Mouse (Mus musculus) hindbrain, embryonic 12.5 days (tissue): Measurements from ENCODE around the gene Best2. TPM values are rescaled to one million over a fixed set of nuclear protein-coding genes. Genes with fewer than 3 reads are reported as not detected.

Experiments
- ATAC-seq: fragments of 200-750 bp; cut with Nextera tagmentation; 2 replicates; pipeline ENCODE4 v1.8.0; 2017; ENCODE audit warnings: moderate TSS enrichment; ENCODE audit not compliant: low FRiP score
- H3K27ac ChIP-seq: fragments of 300-500 bp; sonication (generic); 2 replicates; pipeline ENCODE4 v1.5.1; 2016; ENCODE audit warnings: mild to moderate bottlenecking
- H3K27me3 ChIP-seq: fragments of 300-500 bp; sonication (generic); 2 replicates; pipeline ENCODE4 v1.6.1; 2016; ENCODE audit warnings: mild to moderate bottlenecking
- H3K36me3 ChIP-seq: fragments of 300-500 bp; sonication (generic); 2 replicates; pipeline ENCODE4 v1.6.1; 2016; ENCODE audit warnings: mild to moderate bottlenecking
- H3K4me1 ChIP-seq: fragments of 300-500 bp; sonication (generic); 2 replicates; pipeline ENCODE4 v1.6.1; 2016
- H3K4me2 ChIP-seq: fragments of 300-500 bp; sonication (generic); replicated peaks from 2 replicates; pipeline ENCODE4 v1.6.1; 2016; ENCODE audit warnings: mild to moderate bottlenecking
- H3K4me3 ChIP-seq: fragments of 300-500 bp; sonication (generic); 2 replicates; pipeline ENCODE4 v1.5.1; 2016; ENCODE audit warnings: mild to moderate bottlenecking
- H3K9ac ChIP-seq: fragments of 300-500 bp; sonication (generic); 2 replicates; pipeline ENCODE4 v1.6.1; 2016; ENCODE audit warnings: mild to moderate bottlenecking, moderate library complexity
- H3K9me3 ChIP-seq: fragments of 300-500 bp; sonication (generic); replicated peaks from 2 replicates; pipeline ENCODE4 v1.6.1; 2016; ENCODE audit warnings: mild to moderate bottlenecking
- WGBS: fragments of 180-500 bp; shearing (Covaris S2); methylation state at CpG from one replicate; pipeline ENCODE4 v1.1.7; 2016; 5-methylcytosine and 5-hydroxymethylcytosine counted together
- polyA plus RNA-seq: library from polyadenylated mRNA; unstranded; fragments of >200 nt; fragmentation: Nextera tagmentation; extraction: Ambion mirVana; gene quantifications from 2 replicates; pipeline ENCODE4 v1.2.1, GENCODE M21; 2016

Best2 gene
- polyA plus RNA-seq, 1 experiment from 2014 or later, result not detected

DNA sequence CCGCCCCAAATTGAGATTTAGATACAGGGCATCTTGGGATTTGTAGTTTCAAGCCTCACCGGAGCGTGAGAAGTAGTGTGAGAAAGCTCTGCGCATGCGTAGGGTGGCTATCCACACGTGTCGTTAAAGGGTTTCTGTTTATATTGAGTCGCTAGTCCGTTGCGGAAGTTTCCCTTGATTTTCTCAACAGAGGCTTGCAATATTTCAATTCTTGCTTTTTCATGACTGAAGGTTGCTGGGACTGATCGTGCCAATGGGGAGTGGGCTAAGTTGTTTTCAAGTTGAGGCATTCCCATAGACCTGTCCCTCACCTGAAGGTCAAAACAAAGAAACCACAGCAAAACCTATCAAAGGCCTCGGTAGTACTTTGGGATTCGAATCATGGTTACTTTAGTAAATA lies 20.4 kb upstream of the Best2 start:
- Histone ChIP-seq H3K27ac (no peak overlapping the region), H3K9ac (no peak overlapping the region)
- WGBS, result 6% methylated on average over 13 of the region's 13 CpGs

DNA sequence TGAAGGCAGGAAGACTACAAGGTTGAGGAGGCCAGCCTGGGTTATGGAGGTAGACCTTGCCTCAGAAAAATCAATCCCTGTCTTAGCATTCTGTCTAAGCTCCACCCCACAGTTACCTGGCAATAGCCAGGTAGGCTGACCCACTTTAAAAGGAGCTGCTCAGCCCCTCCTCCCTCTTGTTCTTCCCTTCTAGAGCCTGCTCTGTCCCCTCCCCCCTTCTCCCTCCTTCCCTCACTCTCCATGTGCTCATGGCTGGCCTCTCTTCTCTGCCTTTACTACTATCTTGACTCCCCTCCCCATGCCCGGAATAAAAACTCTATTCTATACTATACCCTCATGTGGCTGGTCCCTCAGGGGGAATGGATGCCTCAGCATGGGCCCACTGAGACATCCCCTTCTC lies 19.5 kb upstream of the Best2 start:
- ATAC-seq, result no peak
- Histone ChIP-seq H3K36me3 (peaks cover 39% of the 10 kb centered on the region), H3K4me2 (no peak overlapping the region), H3K4me3 (no peak overlapping the region), H3K4me1 (peaks cover 29% of the 10 kb centered on the region), H3K27me3 (no peaks in the 10 kb centered on the region), H3K9ac (no peak overlapping the region), H3K27ac (no peak overlapping the region; the same call in 1 of the 2 replicates), H3K9me3 (no peaks in the 10 kb centered on the region)
- 58% methylated on average over 1 of the region's 1 CpGs for WGBS

More for the DNA sequence above, 20.4 kb upstream of the Best2 start:
- Histone ChIP-seq H3K4me2 (peak overlapping the region; percentile 80), H3K9me3 (no peaks in the 10 kb centered on the region), H3K36me3 (peaks cover 32% of the 10 kb centered on the region), H3K27me3 (no peaks in the 10 kb centered on the region), H3K4me1 (peaks cover 26% of the 10 kb centered on the region), H3K4me3 (peak overlapping the region; percentile 64)
- ATAC-seq, result no peak

DNA sequence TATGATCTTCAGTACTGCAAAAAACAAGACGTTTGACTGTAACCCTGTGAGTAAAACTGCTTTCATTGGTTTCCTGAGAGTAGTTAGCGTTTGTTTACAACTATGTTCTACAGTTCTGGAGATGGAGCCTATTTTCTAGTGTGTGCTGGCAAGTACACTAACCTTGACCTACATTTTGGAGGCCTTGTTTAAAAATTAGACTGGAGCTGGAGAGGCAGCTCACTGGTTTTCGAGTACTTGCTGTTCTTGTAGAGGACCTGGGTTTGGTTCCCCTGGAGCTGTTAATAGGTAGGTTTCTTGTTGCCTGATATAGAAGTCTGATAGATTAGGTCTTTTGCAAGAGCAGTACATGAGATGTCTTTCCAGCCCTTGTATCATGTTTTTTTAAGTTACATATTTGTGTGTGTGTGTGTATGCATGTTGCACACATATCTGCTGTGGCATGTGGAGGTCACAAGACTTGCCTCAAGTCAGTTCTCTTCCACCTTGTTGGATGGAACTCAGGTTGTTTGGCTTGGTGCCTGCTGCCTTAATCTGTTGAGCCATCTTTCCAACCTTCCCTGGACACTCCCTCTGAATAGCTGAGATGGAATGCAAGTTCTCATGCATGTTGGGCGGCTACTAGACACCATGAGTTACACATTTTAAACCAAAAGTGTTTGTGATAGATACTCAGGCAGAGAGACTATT lies 18.4 kb upstream of the Best2 start:
- H3K4me2 ChIP-seq, result no peak overlapping the region
- H3K9me3 ChIP-seq, result no peaks in the 10 kb centered on the region
- H3K36me3 ChIP-seq, result peaks cover 39% of the 10 kb centered on the region
- no peak for ATAC-seq
- H3K9ac ChIP-seq, result no peak overlapping the region
- H3K27me3 ChIP-seq, result no peaks in the 10 kb centered on the region
- H3K4me3 ChIP-seq, result no peak overlapping the region
- H3K4me1 ChIP-seq, result peaks cover 31% of the 10 kb centered on the region
- no peak overlapping the region for H3K27ac ChIP-seq
- 85% methylated on average over 4 of the region's 4 CpGs for WGBS

DNA sequence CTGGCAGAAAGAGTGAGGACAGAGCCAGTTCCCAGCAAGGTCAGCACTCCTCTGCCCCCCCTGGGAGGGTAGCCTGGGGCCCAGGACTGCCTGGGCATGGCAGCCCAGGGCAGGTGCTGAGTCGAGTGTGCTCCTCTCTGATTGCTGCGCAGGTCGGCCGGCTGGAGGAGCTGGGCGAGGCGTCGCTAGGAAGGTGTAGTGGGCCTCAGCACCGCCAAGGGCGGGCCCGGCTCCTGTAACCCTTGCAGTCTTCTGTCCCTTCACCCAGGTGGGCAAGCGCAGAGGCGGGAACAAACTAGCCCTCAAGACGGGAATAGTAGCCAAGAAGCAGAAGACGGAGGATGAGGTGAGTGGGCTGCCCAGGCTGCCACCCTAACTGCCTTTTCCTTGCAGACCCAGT lies 14.9 kb upstream of the Best2 start:
- 95% methylated on average over 14 of the region's 14 CpGs for WGBS
- H3K4me2 ChIP-seq, result peak overlapping the region; percentile 78
- no peak overlapping the region for H3K27ac ChIP-seq
- H3K9me3 ChIP-seq, result no peaks in the 10 kb centered on the region
- no peaks in the 10 kb centered on the region for H3K27me3 ChIP-seq
- H3K4me1 ChIP-seq, result peaks cover 32% of the 10 kb centered on the region
- H3K4me3 ChIP-seq, result no peak overlapping the region
- no peak for ATAC-seq
- 0 out of 2 replicates have a peak overlapping the region, but pooled peaks have one; percentile 99 for H3K9ac ChIP-seq
- H3K36me3 ChIP-seq, result peaks cover 39% of the 10 kb centered on the region

DNA sequence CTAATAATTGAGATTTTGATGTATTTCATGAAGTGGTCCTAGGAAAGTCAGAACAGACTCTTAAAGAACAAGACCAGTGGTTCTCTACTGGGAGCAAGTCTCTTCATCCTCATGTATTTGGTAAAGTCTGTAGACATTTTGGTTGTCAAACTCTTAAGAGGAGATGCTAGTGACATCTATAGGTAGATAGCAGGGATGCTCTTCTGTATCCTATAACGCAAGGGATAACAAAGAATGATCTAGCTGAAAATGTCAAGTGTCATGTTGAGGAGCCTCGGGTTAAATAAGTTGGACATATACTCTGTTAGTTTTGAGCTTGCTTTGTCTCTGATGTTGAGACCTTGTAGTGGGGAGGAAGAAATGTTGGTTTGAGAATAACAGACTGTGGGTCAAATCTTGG lies 13.6 kb upstream of the Best2 start:
- H3K4me1 ChIP-seq, result peaks cover 40% of the 10 kb centered on the region
- no peak for ATAC-seq
- H3K9ac ChIP-seq, result peak overlapping the region; percentile 99
- H3K4me2 ChIP-seq, result peak overlapping the region; percentile 78
- WGBS, result 32% methylated on average over 2 of the region's 2 CpGs
- H3K4me3 ChIP-seq, result peak overlapping the region; percentile 99
- peak overlapping the region; percentile 89; the same call in 1 of the 2 replicates for H3K27ac ChIP-seq
- H3K9me3 ChIP-seq, result no peaks in the 10 kb centered on the region
- H3K36me3 ChIP-seq, result peaks cover 48% of the 10 kb centered on the region
- no peaks in the 10 kb centered on the region for H3K27me3 ChIP-seq

DNA sequence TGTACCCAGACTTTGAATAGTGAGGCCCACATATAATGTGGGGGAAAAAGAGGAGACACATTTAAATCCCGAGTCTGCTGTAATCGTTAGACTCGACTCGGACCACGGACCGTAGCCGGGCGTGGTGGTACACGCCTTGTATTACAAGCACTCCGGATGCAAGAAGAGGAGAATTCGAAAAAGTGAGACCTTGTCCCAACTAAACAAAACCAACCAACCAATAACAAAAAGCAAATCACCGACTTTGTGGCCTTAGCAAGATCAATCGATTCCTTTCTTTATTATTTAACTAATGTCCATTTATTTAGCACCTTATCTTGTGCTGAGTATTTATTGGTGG lies 13.2 kb upstream of the Best2 start:
- H3K4me2 ChIP-seq, result peak overlapping the region; percentile 78
- ATAC-seq, result no peak
- no peaks in the 10 kb centered on the region for H3K9me3 ChIP-seq
- no peaks in the 10 kb centered on the region for H3K27me3 ChIP-seq
- 1% methylated on average over 13 of the region's 13 CpGs for WGBS
- H3K27ac ChIP-seq, result peak overlapping the region; percentile 89
- H3K9ac ChIP-seq, result peak overlapping the region; percentile 99
- H3K4me1 ChIP-seq, result peaks cover 40% of the 10 kb centered on the region
- peaks cover 47% of the 10 kb centered on the region for H3K36me3 ChIP-seq
- peak overlapping the region; percentile 99 for H3K4me3 ChIP-seq

DNA sequence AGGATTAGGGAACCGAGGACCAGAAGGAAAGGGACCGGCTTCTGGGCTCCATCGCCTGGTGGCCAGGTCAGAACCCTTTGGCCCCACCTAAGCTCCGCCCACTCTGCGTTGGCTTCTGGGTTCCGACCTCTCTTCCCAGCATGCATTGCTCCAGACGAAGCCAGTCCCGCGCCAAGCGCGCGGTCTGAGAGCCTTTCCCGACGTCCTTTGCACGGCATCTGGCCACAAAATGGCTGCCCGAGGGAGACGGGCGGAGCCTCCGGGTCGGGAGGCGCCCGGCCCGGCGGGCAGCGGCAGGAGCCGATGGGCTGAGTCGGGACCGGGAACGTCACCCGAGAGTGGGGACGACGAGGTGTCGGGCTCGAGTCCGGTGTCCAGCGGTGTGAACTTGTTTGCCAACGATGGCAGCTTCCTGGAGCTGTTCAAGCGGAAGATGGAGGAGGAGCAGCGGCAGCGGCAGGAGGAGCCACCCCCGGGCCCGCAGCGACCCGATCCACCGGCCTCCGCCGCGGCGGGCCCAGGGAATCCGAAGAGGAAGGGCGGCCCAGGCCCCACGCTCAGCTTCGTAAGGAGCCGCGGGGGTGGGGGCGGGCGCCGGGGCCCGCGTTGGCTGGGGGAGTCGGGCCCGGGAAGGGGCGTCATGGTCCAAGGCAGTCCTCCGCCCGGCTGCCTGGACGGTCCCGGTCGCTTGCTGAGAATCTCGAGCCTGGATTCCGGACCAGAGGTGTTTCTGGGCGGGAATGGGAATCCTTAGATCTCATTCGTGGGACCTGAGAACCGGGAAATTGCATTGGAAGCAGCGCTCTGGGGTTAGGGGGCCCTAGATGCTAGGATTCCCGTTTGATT lies 12.6 kb upstream of the Best2 start, which contains the start of gene Trir:
Gene Trir (plus strand): TSS at position 154 of the 846 bp plus-strand sequence.
- Histone ChIP-seq H3K4me1 (peaks cover 40% of the 10 kb centered on the region), H3K9me3 (no peaks in the 10 kb centered on the region), H3K36me3 (peaks cover 47% of the 10 kb centered on the region), H3K4me2 (peak within 1 kb of the TSS; percentile 97), H3K27ac (peak within 1 kb of the TSS; percentile 89), H3K27me3 (no peaks in the 10 kb centered on the region), H3K9ac (peak within 1 kb of the TSS; percentile 99), H3K4me3 (peak within 1 kb of the TSS; percentile 99)
- ATAC-seq, result peak; percentile 77
- WGBS, result under 1% methylated on average over 73 of the region's 75 CpGs

DNA sequence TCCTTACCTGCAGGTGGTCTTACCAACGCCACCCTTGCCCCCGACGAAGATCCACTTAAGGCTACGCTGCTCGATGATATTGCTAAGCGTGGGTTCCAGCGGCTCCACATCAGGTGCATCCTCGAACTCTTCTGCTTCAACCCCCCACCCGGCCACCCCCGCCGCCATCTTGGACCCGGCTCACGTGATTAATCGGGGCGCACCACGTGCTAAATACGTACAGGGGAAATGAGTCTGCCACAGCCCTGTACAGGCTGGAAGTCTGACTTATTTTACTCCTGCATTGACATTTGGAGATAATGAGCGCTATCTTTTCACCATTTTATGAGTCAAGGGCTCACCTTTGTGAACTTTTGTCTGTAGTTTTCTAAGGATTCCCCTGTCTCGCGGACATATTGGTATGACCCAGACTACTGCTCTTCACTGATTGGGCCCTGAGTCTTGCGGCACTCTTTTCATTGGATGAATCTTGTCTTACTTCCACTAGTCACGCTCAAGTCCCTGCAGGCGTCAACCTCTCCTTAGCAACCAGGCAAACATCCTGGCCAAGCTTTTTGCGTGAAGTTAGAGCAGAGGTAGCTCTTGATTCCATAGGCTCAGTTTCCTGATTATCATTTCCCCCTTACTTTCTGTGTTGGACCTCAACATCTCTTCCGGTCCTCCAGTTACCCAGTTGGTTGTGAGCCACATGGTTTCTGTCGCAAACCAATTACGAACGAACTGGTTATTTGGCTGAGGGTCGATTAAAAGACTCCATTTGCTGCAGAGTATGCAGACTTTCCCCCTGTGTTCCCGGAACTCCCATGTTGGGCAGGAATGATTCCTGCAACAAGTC lies 11.0 kb upstream of the Best2 start, which contains the start of gene Asna1:
Gene Asna1 (minus strand): TSS at position 184 of the 835 bp plus-strand sequence.
- Histone ChIP-seq H3K27ac (peak within 1 kb of the TSS; percentile 89), H3K36me3 (peaks cover 50% of the 10 kb centered on the region)
- 8% methylated on average over 30 of the region's 30 CpGs for WGBS

DNA sequence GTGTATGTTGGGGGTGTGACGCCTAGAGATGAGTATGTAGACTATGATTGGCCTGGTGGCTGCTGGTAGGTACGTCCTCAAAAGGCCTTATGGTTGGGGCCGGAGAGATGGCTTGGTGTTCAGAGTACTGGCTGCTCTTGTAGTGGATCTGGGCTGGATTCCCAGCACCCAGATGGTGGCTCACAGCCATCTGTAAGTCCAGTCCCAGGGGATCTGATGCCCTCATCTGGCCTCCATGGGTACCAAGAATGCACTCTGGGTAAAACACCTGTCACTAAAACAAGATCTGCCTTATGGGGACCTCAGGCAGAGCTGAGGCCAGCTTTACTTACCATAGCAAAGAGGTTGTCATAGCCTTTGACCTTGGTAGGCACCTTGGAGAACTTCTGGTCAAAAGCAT lies 9.5 kb upstream of the Best2 start:
- no peak for ATAC-seq
- H3K36me3 ChIP-seq, result peaks cover 51% of the 10 kb centered on the region
- peak overlapping the region; percentile 97 for H3K4me2 ChIP-seq
- no peak overlapping the region for H3K9ac ChIP-seq
- H3K9me3 ChIP-seq, result no peaks in the 10 kb centered on the region
- H3K4me3 ChIP-seq, result peak overlapping the region; percentile 91
- H3K4me1 ChIP-seq, result peaks cover 35% of the 10 kb centered on the region
- no peak overlapping the region for H3K27ac ChIP-seq
- no peaks in the 10 kb centered on the region for H3K27me3 ChIP-seq
- WGBS, result 96% methylated on average over 3 of the region's 3 CpGs

More for the DNA sequence above, 11.0 kb upstream of the Best2 start, which contains the start of gene Asna1:
- peak within 1 kb of the TSS; percentile 85 for H3K9ac ChIP-seq
- H3K4me2 ChIP-seq, result peak within 1 kb of the TSS; percentile 97
- H3K9me3 ChIP-seq, result no peaks in the 10 kb centered on the region
- H3K4me1 ChIP-seq, result peaks cover 40% of the 10 kb centered on the region
- peak; percentile 86 for ATAC-seq
- H3K4me3 ChIP-seq, result peak within 1 kb of the TSS; percentile 91
- H3K27me3 ChIP-seq, result no peaks in the 10 kb centered on the region

DNA sequence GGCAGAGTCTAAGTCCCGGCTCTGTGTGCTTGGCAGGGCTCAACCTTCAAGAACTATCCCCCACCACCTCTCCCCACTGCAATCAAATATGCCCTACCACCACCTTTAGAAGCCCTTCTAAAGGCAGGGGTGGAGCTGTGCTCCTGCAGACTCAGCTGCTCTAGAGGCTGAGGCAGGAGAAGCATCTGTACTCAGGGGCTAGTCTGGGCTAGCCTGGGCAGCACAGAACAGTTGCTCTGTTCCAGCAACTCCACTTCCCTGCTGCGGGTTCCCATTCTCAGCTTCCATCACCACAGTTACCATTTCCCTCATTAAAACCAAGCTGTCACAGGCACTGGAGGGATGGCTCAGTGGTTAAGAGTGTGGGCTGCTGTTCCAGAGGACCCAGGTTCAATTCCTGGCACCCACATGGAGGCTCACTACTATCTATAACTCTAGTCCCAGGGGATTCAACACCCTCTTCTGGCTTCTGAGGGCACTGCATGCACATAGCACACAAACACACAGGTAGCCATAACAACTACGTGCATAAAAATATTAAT lies 7.3 kb upstream of the Best2 start:
- H3K9ac ChIP-seq, result no peak overlapping the region
- no peak for ATAC-seq
- H3K27ac ChIP-seq, result no peak overlapping the region
- H3K27me3 ChIP-seq, result no peaks in the 10 kb centered on the region
- peaks cover 23% of the 10 kb centered on the region for H3K4me1 ChIP-seq
- no peak overlapping the region for H3K4me3 ChIP-seq
- H3K36me3 ChIP-seq, result peaks cover 67% of the 10 kb centered on the region
- H3K4me2 ChIP-seq, result no peak overlapping the region
- WGBS, result 91% methylated on average over 3 of the region's 3 CpGs
- H3K9me3 ChIP-seq, result no peaks in the 10 kb centered on the region

DNA sequence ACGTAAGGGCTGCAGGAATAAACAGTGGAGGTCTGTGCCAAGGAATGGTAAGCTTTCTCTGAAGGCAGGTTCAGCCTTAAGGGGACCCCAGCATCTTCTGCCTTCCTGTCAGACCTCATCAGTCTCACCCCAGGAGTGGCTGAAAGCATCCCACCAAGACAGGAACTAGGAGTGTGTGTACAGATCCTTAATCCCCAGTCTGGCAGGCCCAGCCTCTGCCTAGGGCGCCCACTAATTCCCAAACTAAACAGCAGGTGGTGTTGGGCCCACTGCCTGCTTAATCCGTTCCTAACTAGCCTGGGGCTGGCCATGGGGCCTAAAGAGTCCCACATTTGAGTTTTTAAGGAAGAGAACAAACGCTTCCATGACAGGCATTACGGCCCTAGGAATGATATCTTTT lies 2.9 kb upstream of the Best2 start:
- H3K9me3 ChIP-seq, result no peaks in the 10 kb centered on the region
- H3K36me3 ChIP-seq, result peaks cover 49% of the 10 kb centered on the region
- no peak for ATAC-seq
- no peak overlapping the region for H3K4me2 ChIP-seq
- H3K4me1 ChIP-seq, result no peaks in the 10 kb centered on the region
- peaks cover 32% of the 10 kb centered on the region for H3K27me3 ChIP-seq
- H3K4me3 ChIP-seq, result no peak overlapping the region
- no peak overlapping the region for H3K9ac ChIP-seq
- WGBS, result 55% methylated on average over 5 of the region's 5 CpGs
- H3K27ac ChIP-seq, result no peak overlapping the region
